In genomic region chr3:31061103-31061785, GRCm38 (mm10) we compare ENCODE assay signal across 8 mouse cellular contexts. TPM values are rescaled to one million over a fixed set of nuclear protein-coding genes. Genes with fewer than 3 reads are reported as not detected.
DNase-seq lines count a peak whose midpoint lies in the region; ATAC-seq and TF ChIP-seq lines count a peak whose summit lies in the region.

No protein-coding gene starts in this region.

- 73% methylated on average over 20 of the region's 20 CpGs for WGBS in heart, embryonic 11.5 days (ENCODE audit: insufficient replicate concordance)

- peak; percentile 20 for DNase-seq in heart, adult 8-10 months (ENCODE audit: low spot score)
- DNase-seq in ovary, postnatal 36 days (ENCODE audit: low spot score): no peak
- no peak for DNase-seq in right cerebral cortex, postnatal 10 days (ENCODE audit: low spot score in 2 of 2)
- DNase-seq in frontal cortex, postnatal 25 days (ENCODE audit: low spot score in 2 of 2): no peak

- no peak for TF ChIP-seq CTCF in ES-Bruce4 (IDR thresholded peaks at IDR 0.05; ENCODE audit: low read depth, low read length)

- no peaks in the 10 kb centered on the region for H3K4me1 ChIP-seq in heart, embryonic 11.5 days (ENCODE audit: control insufficient read depth, insufficient read depth, low read length)
- no peaks in the 10 kb centered on the region for H3K4me1 ChIP-seq in ES-Bruce4 (ENCODE audit: control insufficient read depth, insufficient read depth, low read length)
- peaks cover 35% of the 10 kb centered on the region for H3K4me1 ChIP-seq in megakaryocyte, embryonic 14.5 days

- H3K4me3 ChIP-seq in heart, embryonic 11.5 days (ENCODE audit: low read depth, low read length): no peak overlapping the region
- peak overlapping the region; percentile 37 for H3K4me3 ChIP-seq in ES-Bruce4 (ENCODE audit: low read depth, low read length)
- peak overlapping the region; percentile 91 for H3K4me3 ChIP-seq in megakaryocyte, embryonic 14.5 days (replicated peaks)

- no peak overlapping the region for H3K9ac ChIP-seq in heart, embryonic 11.5 days (ENCODE audit: low read depth, low read length)
- H3K9ac ChIP-seq in ES-Bruce4 (ENCODE audit: low read depth, poor library complexity, severe bottlenecking): peak overlapping the region; percentile 60

- H3K27me3 ChIP-seq in heart, embryonic 11.5 days (ENCODE audit: control insufficient read depth, insufficient read depth, low read length): no peaks in the 10 kb centered on the region
- no peaks in the 10 kb centered on the region for H3K27me3 ChIP-seq in ES-Bruce4 (ENCODE audit: control insufficient read depth, insufficient read depth, low read length, poor library complexity, severe bottlenecking)
- H3K27me3 ChIP-seq in megakaryocyte, embryonic 14.5 days (replicated peaks): peaks cover 4% of the 10 kb centered on the region

- TF ChIP-seq EP300 in ES-Bruce4 (IDR thresholded peaks at IDR 0.05; ENCODE audit: insufficient read depth, low read depth, low read length): no peak

- no peaks in the 10 kb centered on the region for H3K36me3 ChIP-seq in heart, embryonic 11.5 days (ENCODE audit: control insufficient read depth, insufficient read depth, low read length)
- no peaks in the 10 kb centered on the region for H3K36me3 ChIP-seq in ES-Bruce4 (ENCODE audit: control insufficient read depth, insufficient read depth, low read length, poor library complexity, severe bottlenecking)
- no peaks in the 10 kb centered on the region for H3K36me3 ChIP-seq in megakaryocyte, embryonic 14.5 days (replicated peaks; ENCODE audit: low read length)

- H3K9me3 ChIP-seq in heart, embryonic 11.5 days (replicated peaks; ENCODE audit: control insufficient read depth, low read length): no peaks in the 10 kb centered on the region
- no peaks in the 10 kb centered on the region for H3K9me3 ChIP-seq in ES-Bruce4 (replicated peaks; ENCODE audit: control insufficient read depth, insufficient read depth, low read length, poor library complexity, severe bottlenecking)
- H3K9me3 ChIP-seq in megakaryocyte, embryonic 14.5 days: no peaks in the 10 kb centered on the region

- no peak overlapping the region for H3K27ac ChIP-seq in heart, embryonic 11.5 days (ENCODE audit: low read depth, low read length)
- peak overlapping the region; percentile 37 for H3K27ac ChIP-seq in ES-Bruce4 (ENCODE audit: insufficient read depth, low read length)

- no peak overlapping the region for H3K4me2 ChIP-seq in heart, embryonic 11.5 days

- ATAC-seq in heart, embryonic 11.5 days (replicated peaks; ENCODE audit: insufficient number of reproducible peaks, low FRiP score, low TSS enrichment): no peak
- peak; percentile 75 for ATAC-seq in granulocyte monocyte progenitor cell, adult 5-6 weeks (replicated peaks; ENCODE audit: poor library complexity, severe bottlenecking)

- TF ChIP-seq POLR2A in ES-Bruce4 (IDR thresholded peaks at IDR 0.05; ENCODE audit: insufficient read depth, low read length): no peak

RNA-seq across cellular contexts. Expression of gene Skil, which starts 33.6 kb away (rescaled TPM):
- total RNA-seq in heart, adult 8-10 months (2022): 10 to 100 TPM; 11.4 to 18.7 (median 14.9) TPM
- polyA plus RNA-seq in heart, embryonic 11.5 days (2014; fragmentation: Nextera tagmentation; extraction: Ambion mirVana): 26.3 and 32.4 TPM in 2 replicates
- 64.4 and 69.6 TPM in 2 replicates for polyA plus RNA-seq in ES-Bruce4 (2011; ENCODE audit: insufficient read depth, insufficient read length, low read depth, missing spikeins)
- total RNA-seq in granulocyte monocyte progenitor cell, adult 5-6 weeks (2014; fragmentation: Nextera tagmentation): 5.0 and 7.4 TPM in 2 replicates
- 9.2 and 10.5 TPM in 2 replicates for total RNA-seq in granulocyte monocyte progenitor cell, adult 5-6 weeks (2017)
- polyA plus RNA-seq in megakaryocyte, embryonic 14.5 days (2012; ENCODE audit: insufficient read depth, low replicate concordance): 1.2 TPM in 1 of 2 replicates, not detected in the other

Comparison
In these comparisons a context has a peak if more than half of its experiments do, and no peak if none do; other contexts are left out.
1. RNA of gene Skil, which starts 33.6 kb away (polyA plus RNA-seq): 64.4 to 69.6 TPM in ES-Bruce4 and 26.3 to 32.4 TPM in heart, embryonic 11.5 days; 1.2 TPM in megakaryocyte, embryonic 14.5 days; every median in the first group is over 10 times any median in the second.